Mouse (Mus musculus): ENCODE results near the gene Rab12. TPM values are rescaled to one million over a fixed set of nuclear protein-coding genes. Genes with fewer than 3 reads are reported as not detected.

Rab12 gene
- polyA plus RNA-seq, 1 experiment, result 76.6 TPM

GRCm38 (mm10) chr17:66448421-66449405 lies 70.8 kb downstream of the Rab12 start:
- no peaks in the 10 kb centered on the region for H3K4me1 ChIP-seq (ENCODE audit: control insufficient read depth, insufficient read depth, low read length)
- H3K4me3 ChIP-seq (ENCODE audit: insufficient read depth, low read length), result peak overlapping the region; percentile 45
- H3K27ac ChIP-seq (ENCODE audit: insufficient read depth, low read depth, low read length), result no peak overlapping the region
- TF ChIP-seq POLR2A (IDR thresholded peaks at IDR 0.05; ENCODE audit: borderline replicate concordance, low read depth, low read length) (no peak), CTCF (IDR thresholded peaks at IDR 0.05; ENCODE audit: low read depth, low read length) (no peak)

GRCm38 (mm10) chr17:66447978-66448377 lies 71.6 kb downstream of the Rab12 start:
- no peak for TF ChIP-seq CTCF (IDR thresholded peaks at IDR 0.05; ENCODE audit: low read depth, low read length)
- no peak for TF ChIP-seq POLR2A (IDR thresholded peaks at IDR 0.05; ENCODE audit: borderline replicate concordance, low read depth, low read length)
- Histone ChIP-seq H3K27ac (ENCODE audit: insufficient read depth, low read depth, low read length) (no peak overlapping the region), H3K4me1 (ENCODE audit: control insufficient read depth, insufficient read depth, low read length) (no peaks in the 10 kb centered on the region), H3K4me3 (ENCODE audit: insufficient read depth, low read length) (no peak overlapping the region)

GRCm38 (mm10) chr17:66447007-66447312 lies 72.6 kb downstream of the Rab12 start:
- H3K4me3 ChIP-seq (ENCODE audit: insufficient read depth, low read length), result no peak overlapping the region
- H3K27ac ChIP-seq (ENCODE audit: insufficient read depth, low read depth, low read length), result no peak overlapping the region
- no peaks in the 10 kb centered on the region for H3K4me1 ChIP-seq (ENCODE audit: control insufficient read depth, insufficient read depth, low read length)
- TF ChIP-seq POLR2A (IDR thresholded peaks at IDR 0.05; ENCODE audit: borderline replicate concordance, low read depth, low read length) (no peak), CTCF (IDR thresholded peaks at IDR 0.05; ENCODE audit: low read depth, low read length) (no peak)

GRCm38 (mm10) chr17:66446196-66447006 lies 73.1 kb downstream of the Rab12 start:
- no peak for TF ChIP-seq POLR2A (IDR thresholded peaks at IDR 0.05; ENCODE audit: borderline replicate concordance, low read depth, low read length)
- H3K4me3 ChIP-seq (ENCODE audit: insufficient read depth, low read length), result no peak overlapping the region

More at GRCm38 (mm10) chr17:66446196-66447006, 73.1 kb downstream of the Rab12 start:
- Histone ChIP-seq H3K27ac (ENCODE audit: insufficient read depth, low read depth, low read length) (no peak overlapping the region), H3K4me1 (ENCODE audit: control insufficient read depth, insufficient read depth, low read length) (no peaks in the 10 kb centered on the region)

Other genes with a start within 250 kb of the Rab12 start
- not detected in 2 replicates for gene Mtcl1, start 70.0 kb downstream of the Rab12 start, polyA plus RNA-seq (2012; ENCODE audit: insufficient read depth, insufficient read length, missing spikeins)
- gene Themis3, start 74.9 kb upstream of the Rab12 start, polyA plus RNA-seq (2012; ENCODE audit: insufficient read depth, insufficient read length, missing spikeins), result not detected in 2 replicates